Mouse (Mus musculus) erythroblast, embryonic 14.5 days (primary cell): ENCODE results near the gene Galc.

Experiments
- GATA1 ChIP-seq: IDR thresholded peaks from 2 replicates; pipeline ENCODE4 v1.6.1; 2012; ENCODE audit warnings: low read length, inconsistent platforms, mixed read lengths
- TAL1 ChIP-seq: IDR thresholded peaks from 3 replicates; pipeline ENCODE4 v1.6.1; 2012; ENCODE audit warnings: low read length, inconsistent platforms, mixed read lengths

- TF ChIP-seq TAL1: no peak
- no peak for TF ChIP-seq GATA1
Observed at GRCm38 (mm10) chr12:98282776-98283486, 23.7 kb upstream of the Galc start.
